Mouse (Mus musculus) kidney, embryonic 14.5 days (tissue): ENCODE data around the gene Acot11. TPM values are rescaled to one million over a fixed set of nuclear protein-coding genes. Genes with fewer than 3 reads are reported as not detected.

Experiments used
- ATAC-seq: fragments of 200-750 bp; cut with Nextera tagmentation; 2 replicates; pipeline ENCODE4 v1.8.0; 2017; ENCODE audit warnings: moderate number of reproducible peaks, mild to moderate bottlenecking, moderate TSS enrichment, moderate library complexity; ENCODE audit not compliant: low FRiP score, low TSS enrichment
- H3K27ac ChIP-seq: fragments of 300-500 bp; sonication (generic); 2 replicates; pipeline ENCODE4 v1.5.1; 2014; ENCODE audit warnings: low read depth, mild to moderate bottlenecking, low read length, moderate library complexity, mixed read lengths
- H3K27me3 ChIP-seq: fragments of 300-500 bp; sonication (generic); 2 replicates; pipeline ENCODE4 v1.6.1; 2014; ENCODE audit warnings: mild to moderate bottlenecking, low read length; ENCODE audit not compliant: control insufficient read depth, insufficient read depth
- H3K36me3 ChIP-seq: fragments of 300-500 bp; sonication (generic); 2 replicates; pipeline ENCODE4 v1.6.1; 2014; ENCODE audit warnings: low read length, mixed read lengths; ENCODE audit not compliant: control insufficient read depth, insufficient read depth
- H3K4me1 ChIP-seq: fragments of 300-500 bp; sonication (generic); 2 replicates; pipeline ENCODE4 v1.6.1; 2014; ENCODE audit warnings: low read length, mixed read lengths; ENCODE audit not compliant: control insufficient read depth, insufficient read depth
- H3K4me2 ChIP-seq: fragments of 300-500 bp; sonication (generic); replicated peaks from 2 replicates; pipeline ENCODE4 v1.6.1; 2014; ENCODE audit warnings: low read depth, mild to moderate bottlenecking, low read length
- H3K4me3 ChIP-seq: fragments of 300-500 bp; sonication (generic); 2 replicates; pipeline ENCODE4 v1.5.1; 2014; ENCODE audit warnings: mild to moderate bottlenecking, low read length
- H3K9ac ChIP-seq: fragments of 300-500 bp; sonication (generic); 2 replicates; pipeline ENCODE4 v1.6.1; 2014; ENCODE audit warnings: low read depth, mild to moderate bottlenecking, low read length, moderate library complexity
- H3K9me3 ChIP-seq: fragments of 300-500 bp; sonication (generic); 2 replicates; pipeline ENCODE4 v1.6.1; 2016; ENCODE audit warnings: low read length; ENCODE audit not compliant: control insufficient read depth
- WGBS: fragments of 180-500 bp; shearing (Covaris S2); extraction: QIAGEN DNeasy Blood & Tissue Kit; methylation state at CpG from one replicate; pipeline ENCODE4 v1.1.7; 2014; 5-methylcytosine and 5-hydroxymethylcytosine counted together
- polyA plus RNA-seq: library from polyadenylated mRNA; unstranded; fragments of >200 nt; fragmentation: Nextera tagmentation; extraction: Ambion mirVana; gene quantifications from 2 replicates; pipeline ENCODE4 v1.2.1, GENCODE M21; 2014

Acot11 gene
- polyA plus RNA-seq, 1 experiment from 2014 or later, result 2.2 TPM

GRCm38 (mm10) chr4:106839254-106839834, 34.5 kb upstream of the Acot11 start:
- Histone ChIP-seq H3K4me3 (peak overlapping the region; percentile 57), H3K4me2 (peak overlapping the region; percentile 91), H3K27me3 (no peaks in the 10 kb centered on the region), H3K4me1 (peaks cover 37% of the 10 kb centered on the region), H3K36me3 (no peaks in the 10 kb centered on the region), H3K9ac (peak overlapping the region; percentile 79), H3K27ac (peak overlapping the region; percentile 98), H3K9me3 (no peaks in the 10 kb centered on the region)
- ATAC-seq, result peak; percentile 47
- WGBS, result under 1% methylated on average over 32 of the region's 32 CpGs

GRCm38 (mm10) chr4:106838548-106839253, 33.9 kb upstream of the Acot11 start:
- no peaks in the 10 kb centered on the region for H3K9me3 ChIP-seq
- H3K27me3 ChIP-seq, result no peaks in the 10 kb centered on the region
- H3K4me3 ChIP-seq, result peak overlapping the region; percentile 57
- peak overlapping the region; percentile 98 for H3K27ac ChIP-seq
- H3K36me3 ChIP-seq, result no peaks in the 10 kb centered on the region
- peak; percentile 85 for ATAC-seq
- peaks cover 37% of the 10 kb centered on the region for H3K4me1 ChIP-seq
- H3K4me2 ChIP-seq, result peak overlapping the region; percentile 91
- 1% methylated on average over 35 of the region's 36 CpGs for WGBS
- peak overlapping the region; percentile 79 for H3K9ac ChIP-seq

GRCm38 (mm10) chr4:106837964-106838363, 33.2 kb upstream of the Acot11 start:
- H3K4me3 ChIP-seq, result peak overlapping the region; percentile 2; the same call in 1 of the 2 replicates
- 0% methylated on average over 11 of the region's 18 CpGs for WGBS
- H3K27ac ChIP-seq, result peak overlapping the region; percentile 98; the same call in 1 of the 2 replicates
- no peak overlapping the region; the same call in 1 of the 2 replicates for H3K9ac ChIP-seq
- no peaks in the 10 kb centered on the region for H3K9me3 ChIP-seq
- no peaks in the 10 kb centered on the region for H3K27me3 ChIP-seq
- peak; percentile 38; the same call in 1 of the 2 replicates for ATAC-seq
- no peaks in the 10 kb centered on the region for H3K36me3 ChIP-seq
- H3K4me2 ChIP-seq, result peak overlapping the region; percentile 43
- H3K4me1 ChIP-seq, result peaks cover 37% of the 10 kb centered on the region

GRCm38 (mm10) chr4:106837425-106837824, 32.6 kb upstream of the Acot11 start:
- H3K9me3 ChIP-seq, result no peaks in the 10 kb centered on the region
- no peak overlapping the region for H3K27ac ChIP-seq
- no peaks in the 10 kb centered on the region for H3K36me3 ChIP-seq
- H3K4me2 ChIP-seq, result peak overlapping the region; percentile 43
- no peak for ATAC-seq
- peaks cover 37% of the 10 kb centered on the region for H3K4me1 ChIP-seq
- no peaks in the 10 kb centered on the region for H3K27me3 ChIP-seq
- 7% methylated on average over 9 of the region's 9 CpGs for WGBS
- peak overlapping the region; percentile 2; the same call in 1 of the 2 replicates for H3K4me3 ChIP-seq
- no peak overlapping the region; the same call in 1 of the 2 replicates for H3K9ac ChIP-seq

GRCm38 (mm10) chr4:106830545-106831112, 25.8 kb upstream of the Acot11 start:
- Histone ChIP-seq H3K36me3 (no peaks in the 10 kb centered on the region), H3K27ac (no peak overlapping the region), H3K9me3 (no peaks in the 10 kb centered on the region), H3K4me1 (peaks cover 27% of the 10 kb centered on the region), H3K27me3 (no peaks in the 10 kb centered on the region), H3K9ac (no peak overlapping the region), H3K4me2 (no peak overlapping the region), H3K4me3 (no peak overlapping the region)
- no peak for ATAC-seq
- 75% methylated on average over 6 of the region's 6 CpGs for WGBS

- Histone ChIP-seq H3K9ac (peak overlapping the region; percentile 47; the same call in 1 of the 2 replicates), H3K4me2 (peak overlapping the region; percentile 83), H3K36me3 (no peaks in the 10 kb centered on the region), H3K9me3 (no peaks in the 10 kb centered on the region), H3K4me3 (peak overlapping the region; percentile 39), H3K27ac (peak overlapping the region; percentile 65), H3K4me1 (peaks cover 27% of the 10 kb centered on the region), H3K27me3 (no peaks in the 10 kb centered on the region)
- WGBS, result 1% methylated on average over 42 of the region's 42 CpGs
- peak; percentile 82 for ATAC-seq
Observed at GRCm38 (mm10) chr4:106827738-106828361, 23.1 kb upstream of the Acot11 start.

- Histone ChIP-seq H3K27me3 (no peaks in the 10 kb centered on the region), H3K36me3 (no peaks in the 10 kb centered on the region), H3K27ac (no peak overlapping the region), H3K4me3 (no peak overlapping the region), H3K9me3 (no peaks in the 10 kb centered on the region), H3K9ac (no peak overlapping the region), H3K4me1 (peaks cover 27% of the 10 kb centered on the region), H3K4me2 (no peak overlapping the region)
- WGBS, result 67% methylated on average over 5 of the region's 5 CpGs
- ATAC-seq, result no peak
Observed at GRCm38 (mm10) chr4:106825229-106825628, 20.4 kb upstream of the Acot11 start.

- ATAC-seq, result no peak
- H3K27me3 ChIP-seq, result no peaks in the 10 kb centered on the region
- no peaks in the 10 kb centered on the region for H3K36me3 ChIP-seq
- no peak overlapping the region for H3K9ac ChIP-seq
- H3K27ac ChIP-seq, result no peak overlapping the region
- no peak overlapping the region for H3K4me3 ChIP-seq
- no peak overlapping the region for H3K4me2 ChIP-seq
- no peaks in the 10 kb centered on the region for H3K9me3 ChIP-seq
- H3K4me1 ChIP-seq, result 0 out of 2 replicates have a peak, but pooled peaks cover 8% of the 10 kb centered on the region
Observed at GRCm38 (mm10) chr4:106819404-106819803, 14.6 kb upstream of the Acot11 start.
